Mouse (Mus musculus): ENCODE measurements at regions not wholly inside any gene's neighbourhood (a gene's known extent, or its start where the extent isn't known, plus 50 kb on each side); places are given as distances from the start of the nearest gene placed in this dataset.

GRCm38 (mm10) chr2:147515436-147515835, 153.7 kb downstream of the Pax1 start:
- Histone ChIP-seq H3K27ac (ENCODE audit: low read length) (no peak overlapping the region), H3K4me3 (ENCODE audit: low read length) (no peak overlapping the region), H3K9me3 (ENCODE audit: control insufficient read depth, low read length) (no peaks in the 10 kb centered on the region), H3K27me3 (replicated peaks; ENCODE audit: control insufficient read depth, insufficient read depth, low read length) (no peaks in the 10 kb centered on the region), H3K4me2 (ENCODE audit: low read depth, low read length) (no peak overlapping the region), H3K36me3 (ENCODE audit: control insufficient read depth, insufficient read depth, low read length) (no peaks in the 10 kb centered on the region), H3K4me1 (ENCODE audit: control insufficient read depth, insufficient read depth, low read length) (no peaks in the 10 kb centered on the region), H3K9ac (ENCODE audit: low read depth, low read length) (no peak overlapping the region)
- 72% methylated on average over 3 of the region's 3 CpGs for WGBS
- ATAC-seq = no peak

GRCm38 (mm10) chr2:147514748-147515147, 153.0 kb downstream of the Pax1 start:
- Histone ChIP-seq H3K9ac (ENCODE audit: low read depth, low read length) (no peak overlapping the region), H3K36me3 (ENCODE audit: control insufficient read depth, insufficient read depth, low read length) (no peaks in the 10 kb centered on the region), H3K27ac (ENCODE audit: low read length) (no peak overlapping the region), H3K4me3 (ENCODE audit: low read length) (no peak overlapping the region), H3K4me1 (ENCODE audit: control insufficient read depth, insufficient read depth, low read length) (no peaks in the 10 kb centered on the region), H3K4me2 (ENCODE audit: low read depth, low read length) (no peak overlapping the region), H3K27me3 (replicated peaks; ENCODE audit: control insufficient read depth, insufficient read depth, low read length) (no peaks in the 10 kb centered on the region), H3K9me3 (ENCODE audit: control insufficient read depth, low read length) (no peaks in the 10 kb centered on the region)
- 83% methylated on average over 3 of the region's 3 CpGs for WGBS
- ATAC-seq = no peak

- no peaks in the 10 kb centered on the region for H3K9me3 ChIP-seq (ENCODE audit: control insufficient read depth, low read length)
- no peaks in the 10 kb centered on the region for H3K36me3 ChIP-seq (ENCODE audit: control insufficient read depth, insufficient read depth, low read length)
- no peak overlapping the region for H3K4me2 ChIP-seq (ENCODE audit: low read depth, low read length)
- no peaks in the 10 kb centered on the region for H3K27me3 ChIP-seq (replicated peaks; ENCODE audit: control insufficient read depth, insufficient read depth, low read length)
- no peak overlapping the region for H3K4me3 ChIP-seq (ENCODE audit: low read length)
- no peak overlapping the region for H3K9ac ChIP-seq (ENCODE audit: low read depth, low read length)
- ATAC-seq = no peak
- WGBS = 49% methylated on average over 4 of the region's 4 CpGs
- H3K27ac ChIP-seq (ENCODE audit: low read length) = no peak overlapping the region
- no peaks in the 10 kb centered on the region for H3K4me1 ChIP-seq (ENCODE audit: control insufficient read depth, insufficient read depth, low read length)
These were observed 142.2 kb downstream of the Pax1 start for GRCm38 (mm10) chr2:147503962-147504361.

GRCm38 (mm10) chr2:147498731-147499130, 137.0 kb downstream of the Pax1 start:
- no peak overlapping the region for H3K27ac ChIP-seq (ENCODE audit: low read length)
- H3K27me3 ChIP-seq (replicated peaks; ENCODE audit: control insufficient read depth, insufficient read depth, low read length) = no peaks in the 10 kb centered on the region
- no peak overlapping the region for H3K4me3 ChIP-seq (ENCODE audit: low read length)
- WGBS = 84% methylated on average over 1 of the region's 1 CpGs
- H3K4me2 ChIP-seq (ENCODE audit: low read depth, low read length) = no peak overlapping the region
- ATAC-seq = no peak
- H3K4me1 ChIP-seq (ENCODE audit: control insufficient read depth, insufficient read depth, low read length) = no peaks in the 10 kb centered on the region
- no peaks in the 10 kb centered on the region for H3K9me3 ChIP-seq (ENCODE audit: control insufficient read depth, low read length)
- H3K9ac ChIP-seq (ENCODE audit: low read depth, low read length) = no peak overlapping the region
- H3K36me3 ChIP-seq (ENCODE audit: control insufficient read depth, insufficient read depth, low read length) = no peaks in the 10 kb centered on the region

GRCm38 (mm10) chr2:147455932-147456331, 94.2 kb downstream of the Pax1 start:
- no peaks in the 10 kb centered on the region for H3K9me3 ChIP-seq (ENCODE audit: control insufficient read depth, low read length)
- no peak overlapping the region for H3K4me2 ChIP-seq (ENCODE audit: low read depth, low read length)
- no peak overlapping the region for H3K27ac ChIP-seq (ENCODE audit: low read length)
- H3K9ac ChIP-seq (ENCODE audit: low read depth, low read length) = no peak overlapping the region
- H3K27me3 ChIP-seq (replicated peaks; ENCODE audit: control insufficient read depth, insufficient read depth, low read length) = no peaks in the 10 kb centered on the region
- WGBS = 41% methylated on average over 5 of the region's 5 CpGs
- no peaks in the 10 kb centered on the region for H3K4me1 ChIP-seq (ENCODE audit: control insufficient read depth, insufficient read depth, low read length)
- no peaks in the 10 kb centered on the region for H3K36me3 ChIP-seq (ENCODE audit: control insufficient read depth, insufficient read depth, low read length)
- no peak for ATAC-seq
- no peak overlapping the region for H3K4me3 ChIP-seq (ENCODE audit: low read length)

GRCm38 (mm10) chr2:147454362-147455257, 92.9 kb downstream of the Pax1 start:
- Histone ChIP-seq H3K36me3 (ENCODE audit: control insufficient read depth, insufficient read depth, low read length) (no peaks in the 10 kb centered on the region), H3K4me1 (ENCODE audit: control insufficient read depth, insufficient read depth, low read length) (no peaks in the 10 kb centered on the region), H3K9ac (ENCODE audit: low read depth, low read length) (no peak overlapping the region), H3K4me2 (ENCODE audit: low read depth, low read length) (no peak overlapping the region), H3K4me3 (ENCODE audit: low read length) (no peak overlapping the region; the same call in 1 of the 2 replicates), H3K27ac (ENCODE audit: low read length) (no peak overlapping the region), H3K27me3 (replicated peaks; ENCODE audit: control insufficient read depth, insufficient read depth, low read length) (no peaks in the 10 kb centered on the region), H3K9me3 (ENCODE audit: control insufficient read depth, low read length) (no peaks in the 10 kb centered on the region)
- 47% methylated on average over 18 of the region's 18 CpGs for whole genome bisulfite sequencing
- ATAC-seq = no peak

Measured in intestine, embryonic 16.5 days (tissue).